In the genomic region with DNA sequence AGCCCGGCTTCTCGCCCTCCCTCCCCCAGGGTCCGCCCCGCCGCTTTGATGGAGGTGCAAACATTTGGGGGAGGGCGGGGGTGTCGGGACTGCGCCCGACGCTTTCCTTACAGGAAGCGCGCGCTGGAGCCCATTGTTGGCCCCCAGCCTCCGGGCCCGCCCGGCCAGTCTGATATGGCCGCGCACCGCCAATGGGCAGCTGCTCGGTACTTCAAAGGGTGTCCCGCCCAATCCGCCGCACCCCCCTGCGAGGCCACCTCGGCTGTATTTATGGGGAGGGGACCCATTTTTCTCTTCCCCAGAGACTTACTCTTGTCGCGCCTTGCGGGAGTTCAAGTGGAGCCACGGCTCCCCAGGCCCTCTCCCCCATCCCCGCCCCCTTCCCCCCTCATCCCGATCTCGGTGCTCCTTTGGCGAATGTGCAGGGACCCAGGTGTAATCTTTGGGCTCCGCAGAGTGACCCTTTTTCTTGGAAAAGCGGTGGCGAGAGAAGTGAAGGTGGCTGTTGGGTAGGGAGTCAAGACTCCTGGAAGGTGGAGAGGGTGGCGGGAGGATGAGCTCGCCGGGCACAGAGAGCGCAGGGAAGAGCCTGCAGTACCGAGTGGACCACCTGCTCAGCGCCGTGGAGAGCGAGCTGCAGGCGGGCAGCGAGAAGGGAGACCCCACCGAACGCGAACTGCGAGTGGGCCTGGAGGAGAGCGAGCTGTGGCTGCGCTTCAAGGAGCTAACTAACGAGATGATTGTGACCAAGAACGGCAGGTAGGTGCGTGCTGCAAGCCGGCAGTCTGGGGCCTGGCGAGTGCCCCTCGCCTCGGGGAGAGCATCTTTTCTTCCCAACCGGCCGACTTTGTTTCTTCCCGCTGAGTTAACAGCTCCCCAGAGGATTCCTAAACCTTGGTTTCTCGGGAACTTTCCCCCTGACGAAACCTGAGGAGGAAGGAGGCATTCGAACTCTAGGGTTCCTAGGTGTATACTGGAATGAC, we compare ENCODE assay signal across 12 mouse cellular contexts. TPM values are rescaled to one million over a fixed set of nuclear protein-coding genes. Genes with fewer than 3 reads are reported as not detected.
DNase-seq lines count a peak whose midpoint lies in the region; ATAC-seq and TF ChIP-seq lines count a peak whose summit lies in the region.
"Had no signal": no experiment of that assay in that cellular context is flagged by ENCODE, and none has a peak within 500 bp of the region (broad histone marks: within the 10 kb centered on the region; RNA-seq: fewer than 3 reads in every experiment).

T (plus strand) TSS at position 446 of the 983 bp plus-strand sequence.

- DNase-seq in intestine, embryonic 14.5 days (ENCODE audit: low spot score): no peak
- no peak for DNase-seq in embryonic facial prominence, embryonic 11.5 days (ENCODE audit: low spot score)
- no peak for DNase-seq in hindbrain, embryonic 14.5 days (ENCODE audit: low spot score)
- no peak for DNase-seq in midbrain, postnatal 0 days (ENCODE audit: low spot score)
- DNase-seq in T-cell, adult 2 months (ENCODE audit: low spot score): no peak
- DNase-seq in urinary bladder, postnatal 10 days (ENCODE audit: low spot score): no peak
- DNase-seq: right cerebral cortex, postnatal 14 days had no signal

- under 1% methylated on average over 65 of the region's 65 CpGs for WGBS in intestine, embryonic 14.5 days
- WGBS in intestine, postnatal 0 days: under 1% methylated on average over 60 of the region's 65 CpGs
- under 1% methylated on average over 64 of the region's 65 CpGs for whole genome bisulfite sequencing in embryonic facial prominence, embryonic 11.5 days
- under 1% methylated on average over 60 of the region's 65 CpGs for WGBS in hindbrain, embryonic 14.5 days
- WGBS in midbrain, postnatal 0 days: under 1% methylated on average over 62 of the region's 65 CpGs

- no peak within 1 kb of the TSS for H3K27ac ChIP-seq in intestine, embryonic 14.5 days (ENCODE audit: low read depth)
- H3K27ac ChIP-seq in intestine, postnatal 0 days (ENCODE audit: low read depth, low read length): no peak within 1 kb of the TSS
- H3K27ac ChIP-seq in embryonic facial prominence, embryonic 11.5 days (replicated peaks; ENCODE audit: low read depth, low read length): no peak within 1 kb of the TSS
- H3K27ac ChIP-seq in hindbrain, embryonic 14.5 days: no peak within 1 kb of the TSS
- no peak within 1 kb of the TSS for H3K27ac ChIP-seq in midbrain, postnatal 0 days (ENCODE audit: low read depth, low read length)

- H3K4me2 ChIP-seq in intestine, embryonic 14.5 days (ENCODE audit: low read length): peak within 1 kb of the TSS; percentile 39
- H3K4me2 ChIP-seq in intestine, postnatal 0 days (replicated peaks; ENCODE audit: low read depth): no peak within 1 kb of the TSS
- H3K4me2 ChIP-seq in embryonic facial prominence, embryonic 11.5 days (ENCODE audit: low read depth, low read length): peak within 1 kb of the TSS; percentile 41
- peak within 1 kb of the TSS; percentile 37 for H3K4me2 ChIP-seq in hindbrain, embryonic 14.5 days (replicated peaks)
- peak within 1 kb of the TSS; percentile 47 for H3K4me2 ChIP-seq in midbrain, postnatal 0 days (ENCODE audit: low read depth, low read length, poor library complexity, severe bottlenecking)

- H3K9ac ChIP-seq in intestine, embryonic 14.5 days (ENCODE audit: low read length): no peak within 1 kb of the TSS
- H3K9ac ChIP-seq in intestine, postnatal 0 days (ENCODE audit: low read depth, low read length): no peak within 1 kb of the TSS
- H3K9ac ChIP-seq in embryonic facial prominence, embryonic 11.5 days (replicated peaks; ENCODE audit: low read length): no peak within 1 kb of the TSS
- no peak within 1 kb of the TSS; the same call in 1 of the 2 replicates for H3K9ac ChIP-seq in hindbrain, embryonic 14.5 days
- H3K9ac ChIP-seq in midbrain, postnatal 0 days (replicated peaks; ENCODE audit: low read length, poor library complexity, severe bottlenecking): no peak within 1 kb of the TSS

- no peaks in the 10 kb centered on the region for H3K9me3 ChIP-seq in intestine, embryonic 14.5 days (ENCODE audit: control insufficient read depth, low read length)
- H3K9me3 ChIP-seq in intestine, postnatal 0 days (ENCODE audit: control insufficient read depth): no peaks in the 10 kb centered on the region
- H3K9me3 ChIP-seq in embryonic facial prominence, embryonic 11.5 days (replicated peaks; ENCODE audit: control insufficient read depth, low read length): no peaks in the 10 kb centered on the region
- no peaks in the 10 kb centered on the region for H3K9me3 ChIP-seq in hindbrain, embryonic 14.5 days (ENCODE audit: control insufficient read depth, low read length)
- no peaks in the 10 kb centered on the region for H3K9me3 ChIP-seq in midbrain, postnatal 0 days (ENCODE audit: low read length)
- H3K9me3 ChIP-seq: G1E; megakaryocyte, embryonic 14.5 days had no signal

- no peaks in the 10 kb centered on the region for H3K36me3 ChIP-seq in intestine, embryonic 14.5 days (ENCODE audit: control insufficient read depth, insufficient read depth, low read length)
- H3K36me3 ChIP-seq in intestine, postnatal 0 days (ENCODE audit: control insufficient read depth, insufficient read depth): no peaks in the 10 kb centered on the region
- H3K36me3 ChIP-seq in embryonic facial prominence, embryonic 11.5 days (replicated peaks; ENCODE audit: control insufficient read depth, insufficient read depth, low read depth, low read length): no peaks in the 10 kb centered on the region
- no peaks in the 10 kb centered on the region for H3K36me3 ChIP-seq in hindbrain, embryonic 14.5 days (replicated peaks; ENCODE audit: control insufficient read depth, insufficient read depth)
- no peaks in the 10 kb centered on the region for H3K36me3 ChIP-seq in midbrain, postnatal 0 days (ENCODE audit: insufficient read depth, low read length)
- H3K36me3 ChIP-seq: G1E had no signal

- no peak for TF ChIP-seq CTCF in intestine, postnatal 0 days (IDR thresholded peaks at IDR 0.05; ENCODE audit: low read depth)
- TF ChIP-seq CTCF in midbrain, postnatal 0 days (IDR thresholded peaks at IDR 0.05): no peak

- no peak for ATAC-seq in intestine, embryonic 14.5 days (replicated peaks; ENCODE audit: low FRiP score, low TSS enrichment, low read depth)
- no peak for ATAC-seq in intestine, postnatal 0 days
- no peak for ATAC-seq in embryonic facial prominence, embryonic 11.5 days (replicated peaks; ENCODE audit: insufficient number of reproducible peaks, low FRiP score, low TSS enrichment, low read depth)
- no peak for ATAC-seq in hindbrain, embryonic 14.5 days (ENCODE audit: low FRiP score)
- no peak for ATAC-seq in midbrain, postnatal 0 days (ENCODE audit: low FRiP score)
- no peak for ATAC-seq in granulocyte monocyte progenitor cell, adult 5-6 weeks (replicated peaks; ENCODE audit: poor library complexity, severe bottlenecking)

- H3K27me3 ChIP-seq in intestine, embryonic 14.5 days (replicated peaks; ENCODE audit: control insufficient read depth, insufficient read depth, low read length): peaks cover 96% of the 10 kb centered on the region
- H3K27me3 ChIP-seq in intestine, postnatal 0 days (replicated peaks; ENCODE audit: control insufficient read depth, insufficient read depth, low read length): peaks cover 83% of the 10 kb centered on the region
- peaks cover 94% of the 10 kb centered on the region for H3K27me3 ChIP-seq in embryonic facial prominence, embryonic 11.5 days (ENCODE audit: control insufficient read depth, insufficient read depth, low read length)
- peaks cover 100% of the 10 kb centered on the region for H3K27me3 ChIP-seq in hindbrain, embryonic 14.5 days (ENCODE audit: control insufficient read depth, insufficient read depth, low read length)
- H3K27me3 ChIP-seq in midbrain, postnatal 0 days (ENCODE audit: insufficient read depth, low read length): peaks cover 90% of the 10 kb centered on the region

- H3K4me1 ChIP-seq in intestine, embryonic 14.5 days (replicated peaks; ENCODE audit: control insufficient read depth, insufficient read depth, low read length): peaks cover 8% of the 10 kb centered on the region; the same call in 1 of the 2 replicates
- H3K4me1 ChIP-seq in intestine, postnatal 0 days (replicated peaks; ENCODE audit: control insufficient read depth, insufficient read depth, low read length): no peaks in the 10 kb centered on the region
- H3K4me1 ChIP-seq in embryonic facial prominence, embryonic 11.5 days (ENCODE audit: control insufficient read depth, insufficient read depth, low read length): peaks cover 4% of the 10 kb centered on the region
- no peaks in the 10 kb centered on the region; the same call in 1 of the 2 replicates for H3K4me1 ChIP-seq in hindbrain, embryonic 14.5 days (replicated peaks; ENCODE audit: control insufficient read depth, insufficient read depth, low read length)
- H3K4me1 ChIP-seq in midbrain, postnatal 0 days (ENCODE audit: insufficient read depth, low read length): peaks cover 9% of the 10 kb centered on the region; the same call in 1 of the 2 replicates

- H3K4me3 ChIP-seq in intestine, embryonic 14.5 days (ENCODE audit: low read depth, low read length): peak within 1 kb of the TSS; percentile 16
- no peak within 1 kb of the TSS for H3K4me3 ChIP-seq in intestine, postnatal 0 days (ENCODE audit: low read depth, low read length)
- H3K4me3 ChIP-seq in embryonic facial prominence, embryonic 11.5 days (ENCODE audit: low read depth, low read length): peak within 1 kb of the TSS; percentile 18
- peak within 1 kb of the TSS; percentile 10 for H3K4me3 ChIP-seq in hindbrain, embryonic 14.5 days (replicated peaks; ENCODE audit: low read length)
- H3K4me3 ChIP-seq in midbrain, postnatal 0 days (ENCODE audit: low read depth, low read length): peak within 1 kb of the TSS; percentile 26
- H3K4me3 ChIP-seq: megakaryocyte, embryonic 14.5 days had no signal

RNA-seq across cellular contexts. Expression of gene T, which starts in this region (rescaled TPM):
- polyA plus RNA-seq in intestine, embryonic 14.5 days (2014; fragmentation: Nextera tagmentation; extraction: Ambion mirVana): 0.47 and 0.54 TPM in 2 replicates
- 0.12 TPM in 1 of 2 replicates, not detected in the other for polyA plus RNA-seq in intestine, postnatal 0 days (2015; fragmentation: Nextera tagmentation; extraction: Ambion mirVana)
- 0.27 and 0.50 TPM in 2 replicates for polyA plus RNA-seq in embryonic facial prominence, embryonic 11.5 days (2014; fragmentation: Nextera tagmentation; extraction: Ambion mirVana)
- 0.22 and 0.27 TPM in 2 replicates for polyA plus RNA-seq in hindbrain, embryonic 14.5 days (2014; fragmentation: Nextera tagmentation; extraction: Ambion mirVana)
- total RNA-seq in midbrain, postnatal 0 days (2014; rRNA removed): 0.11 and 1.9 TPM in 2 replicates
- 0.25 and 0.35 TPM in 2 replicates for polyA plus RNA-seq in midbrain, postnatal 0 days (2015; fragmentation: Nextera tagmentation; extraction: Ambion mirVana)
- not detected in 2 replicates for total RNA-seq in granulocyte monocyte progenitor cell, adult 5-6 weeks (2014; fragmentation: Nextera tagmentation)
- not detected in 2 replicates for total RNA-seq in granulocyte monocyte progenitor cell, adult 5-6 weeks (2017)
- polyA plus RNA-seq: G1E; large intestine, adult 2 months had no signal
